17 mouse cellular contexts compared by ENCODE assay signal in genomic region chr3:115252618-115253379, GRCm38 (mm10).
A peak's percentile ranks its signal among the peaks of the same experiment; 100 is the strongest.
DNase-seq lines count a peak whose midpoint lies in the region; ATAC-seq lines count a peak whose summit lies in the region.
"Had no signal": no experiment of that assay in that cellular context is flagged by ENCODE, and none has a peak within 500 bp of the region (broad histone marks: within the 10 kb centered on the region; RNA-seq: fewer than 3 reads in every experiment).

No protein-coding gene starts in this region.

- H3K4me1 ChIP-seq in intestine, embryonic 16.5 days (ENCODE audit: control insufficient read depth, insufficient read depth, low read length), result no peaks in the 10 kb centered on the region
- no peaks in the 10 kb centered on the region for H3K4me1 ChIP-seq in heart, embryonic 10.5 days
- H3K4me1 ChIP-seq: embryonic facial prominence, embryonic 15.5 days; limb, embryonic 12.5 days; midbrain, embryonic 15.5 days had no signal

- WGBS in intestine, embryonic 16.5 days, result 70% methylated on average over 8 of the region's 8 CpGs
- 81% methylated on average over 8 of the region's 8 CpGs for WGBS in heart, embryonic 10.5 days

- no peak overlapping the region for H3K9ac ChIP-seq in intestine, embryonic 16.5 days (ENCODE audit: low read depth, low read length)
- H3K9ac ChIP-seq: embryonic facial prominence, embryonic 15.5 days; limb, embryonic 12.5 days; midbrain, embryonic 15.5 days had no signal

- peak; percentile 4 for DNase-seq in cerebellum, adult 11-12 months
- no peak for DNase-seq in cerebellum, postnatal 4 days (ENCODE audit: low spot score in 2 of 2)
- DNase-seq in layer of hippocampus, adult 11-12 months (ENCODE audit: low spot score), result peak; percentile 4
- no peak for DNase-seq in layer of hippocampus, adult 9-10 months (ENCODE audit: low spot score)
- DNase-seq in cerebellum, adult 9-11 months, result peak; percentile 14
- DNase-seq in layer of hippocampus, postnatal 10 days (ENCODE audit: low spot score in 2 of 2), result peak; percentile 3 to 16
- DNase-seq in heart, embryonic 10.5 days (ENCODE audit: low spot score), result no peak
- DNase-seq: heart, adult 18-20 months; lung, postnatal 4 days; spleen, adult 18-20 months; thymus, postnatal 4 days had no signal

- H3K4me2 ChIP-seq in intestine, embryonic 16.5 days (ENCODE audit: low read depth, low read length), result no peak overlapping the region
- H3K4me2 ChIP-seq: embryonic facial prominence, embryonic 15.5 days; limb, embryonic 12.5 days; midbrain, embryonic 15.5 days had no signal

- no peak overlapping the region for H3K27ac ChIP-seq in intestine, embryonic 16.5 days (ENCODE audit: low read length)
- H3K27ac ChIP-seq in heart, embryonic 10.5 days, result no peak overlapping the region
- H3K27ac ChIP-seq: embryonic facial prominence, embryonic 15.5 days; limb, embryonic 12.5 days; midbrain, embryonic 15.5 days; stomach, postnatal 0 days had no signal

- ATAC-seq in intestine, embryonic 16.5 days, result no peak
- ATAC-seq: midbrain, embryonic 15.5 days; Patski had no signal

- no peaks in the 10 kb centered on the region for H3K27me3 ChIP-seq in intestine, embryonic 16.5 days (replicated peaks; ENCODE audit: control insufficient read depth, insufficient read depth, low read length)
- H3K27me3 ChIP-seq in heart, embryonic 10.5 days (ENCODE audit: insufficient read depth, poor library complexity, severe bottlenecking), result no peaks in the 10 kb centered on the region
- H3K27me3 ChIP-seq: embryonic facial prominence, embryonic 15.5 days; limb, embryonic 12.5 days; midbrain, embryonic 15.5 days; Patski had no signal

- no peak overlapping the region for H3K4me3 ChIP-seq in intestine, embryonic 16.5 days (ENCODE audit: low read length)
- H3K4me3 ChIP-seq in heart, embryonic 10.5 days, result no peak overlapping the region
- H3K4me3 ChIP-seq: embryonic facial prominence, embryonic 15.5 days; limb, embryonic 12.5 days; midbrain, embryonic 15.5 days had no signal

- no peaks in the 10 kb centered on the region for H3K36me3 ChIP-seq in intestine, embryonic 16.5 days (ENCODE audit: control insufficient read depth, insufficient read depth, low read length)
- H3K36me3 ChIP-seq in heart, embryonic 10.5 days, result no peaks in the 10 kb centered on the region
- H3K36me3 ChIP-seq: embryonic facial prominence, embryonic 15.5 days; limb, embryonic 12.5 days; midbrain, embryonic 15.5 days had no signal

- H3K9me3 ChIP-seq in intestine, embryonic 16.5 days (ENCODE audit: control insufficient read depth, low read length), result no peaks in the 10 kb centered on the region
- no peaks in the 10 kb centered on the region for H3K9me3 ChIP-seq in heart, embryonic 10.5 days
- H3K9me3 ChIP-seq: embryonic facial prominence, embryonic 15.5 days; limb, embryonic 12.5 days; midbrain, embryonic 15.5 days had no signal

Comparison
In these comparisons a context has a peak if more than half of its experiments do, and no peak if none do; other contexts are left out.
1. DNase-seq: peak in cerebellum, adult 11-12 months (single experiment), layer of hippocampus, adult 11-12 months (single experiment), cerebellum, adult 9-11 months (single experiment) and layer of hippocampus, postnatal 10 days (2 of 2); none in cerebellum, postnatal 4 days (0 of 2), layer of hippocampus, adult 9-10 months (single experiment) and heart, embryonic 10.5 days (single experiment).